Mouse (Mus musculus): ENCODE data around the gene Arhgap15.

The Arhgap15 gene

GRCm38 (mm10) chr2:44166716-44167115 is 418.1 kb downstream of the Arhgap15 start:
- no peak for DNase-seq (ENCODE audit: low read depth, low spot score)

GRCm38 (mm10) chr2:44184476-44184875 is 435.9 kb downstream of the Arhgap15 start:
- DNase-seq (ENCODE audit: low read depth, low spot score) = no peak

DNA sequence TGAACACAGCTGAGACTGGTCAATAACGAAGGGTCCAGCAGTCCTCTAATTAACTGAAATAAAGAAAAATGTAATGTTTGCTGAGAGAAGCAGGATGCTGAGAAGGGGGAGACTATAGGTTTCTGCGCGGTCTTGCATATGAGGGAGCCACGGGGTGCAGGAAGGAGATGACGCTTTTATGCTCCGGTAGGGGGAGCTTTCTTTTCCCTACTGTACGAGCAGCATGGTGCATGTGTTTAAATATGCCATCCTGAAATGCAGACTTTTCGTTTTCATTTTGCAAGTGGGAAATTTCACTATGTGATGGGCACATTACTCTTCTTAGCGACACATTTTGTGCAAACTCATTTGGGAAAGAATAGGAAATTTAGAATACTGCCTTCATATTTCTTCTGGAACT is 442.1 kb downstream of the Arhgap15 start:
- no peak for DNase-seq (ENCODE audit: low read depth, low spot score)

- DNase-seq (ENCODE audit: low read depth, low spot score) = peak; percentile 4
These were observed 443.4 kb downstream of the Arhgap15 start for GRCm38 (mm10) chr2:44192058-44192457.

DNA sequence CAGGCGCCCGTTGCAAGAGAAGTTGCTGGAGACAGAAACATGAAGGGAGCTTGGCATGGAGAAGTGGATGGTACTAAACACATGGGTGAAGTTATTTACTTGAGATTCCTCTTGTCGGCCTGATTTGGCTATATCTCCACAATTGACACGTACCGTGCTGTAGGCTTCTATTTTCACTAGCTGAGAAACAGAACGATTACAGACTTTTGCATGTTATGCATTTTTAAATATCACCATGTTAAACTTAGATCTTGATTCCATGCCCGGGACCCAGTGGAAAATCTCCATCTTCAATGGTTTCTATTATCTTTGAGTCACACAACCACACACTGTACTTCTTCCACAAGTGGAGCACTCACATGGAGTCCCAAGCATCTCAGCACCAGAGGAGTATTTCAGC is 466.9 kb downstream of the Arhgap15 start:
- DNase-seq (ENCODE audit: low read depth, low spot score) = no peak

DNA sequence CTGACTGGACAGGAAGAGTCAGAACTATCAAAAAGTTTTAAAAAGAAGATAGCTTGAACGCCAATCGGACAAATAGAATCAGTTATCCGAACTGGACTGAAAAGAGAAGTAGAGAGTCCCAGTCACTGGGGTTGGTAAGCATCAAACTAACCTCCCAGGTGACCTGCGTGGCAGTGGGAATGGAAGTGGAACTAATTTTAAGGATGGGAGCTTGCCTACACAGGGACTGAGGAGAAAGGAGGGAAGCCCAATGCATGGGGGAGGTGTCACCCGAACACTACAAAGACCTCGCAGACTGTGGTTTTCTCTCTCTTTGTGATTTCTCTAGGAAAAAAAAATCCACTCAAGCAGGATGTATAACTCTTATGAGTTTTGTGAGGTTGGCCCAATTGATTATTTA is 469.2 kb downstream of the Arhgap15 start:
- DNase-seq (ENCODE audit: low read depth, low spot score) = no peak

GRCm38 (mm10) chr2:44218317-44218716 is 469.7 kb downstream of the Arhgap15 start:
- no peak for DNase-seq (ENCODE audit: low read depth, low spot score)

DNA sequence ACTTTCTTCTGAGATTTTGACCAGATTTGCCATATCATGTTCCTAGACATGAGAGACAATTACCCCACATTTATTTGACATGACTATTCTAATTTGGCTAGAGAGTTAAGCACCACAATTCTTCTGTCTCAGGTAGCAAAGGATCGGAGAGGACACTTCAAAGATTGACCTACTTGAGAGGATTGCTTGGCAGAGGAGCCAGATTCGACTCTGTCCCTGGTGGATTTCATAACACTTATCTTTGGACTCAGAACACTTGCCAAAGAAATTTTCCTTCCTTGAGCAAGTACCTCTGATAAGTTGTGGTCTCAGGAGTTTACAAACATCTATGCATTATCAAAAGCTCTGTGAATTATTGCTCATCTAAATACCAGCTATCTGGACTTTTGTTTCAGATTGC is 473.1 kb downstream of the Arhgap15 start:
- peak; percentile 30 for DNase-seq (ENCODE audit: low read depth, low spot score)

- peak; percentile 5 for DNase-seq (ENCODE audit: low read depth, low spot score)
These were observed 473.6 kb downstream of the Arhgap15 start for GRCm38 (mm10) chr2:44222176-44222753.

DNA sequence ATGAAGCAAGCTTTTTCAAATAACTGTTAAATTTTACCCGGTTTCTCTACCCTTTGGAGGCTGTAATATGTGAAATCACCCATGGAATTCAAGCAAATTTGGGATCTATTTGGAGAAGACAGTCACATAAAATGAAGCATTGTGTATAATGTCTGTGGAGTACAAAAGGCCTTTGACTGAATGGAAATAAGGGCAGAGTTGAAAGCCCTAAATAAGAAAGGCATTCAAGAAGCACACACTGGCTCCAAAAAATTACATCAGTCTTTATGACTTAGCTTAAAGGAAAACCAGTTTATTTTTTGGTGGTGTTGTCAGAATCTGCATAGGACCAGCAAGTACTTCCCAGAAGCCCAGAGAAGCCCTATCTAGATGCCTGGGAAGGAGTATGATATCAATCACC is 486.2 kb downstream of the Arhgap15 start:
- no peak for DNase-seq (ENCODE audit: low read depth, low spot score)

GRCm38 (mm10) chr2:44241657-44242454 is 493.2 kb downstream of the Arhgap15 start:
- DNase-seq (ENCODE audit: low read depth, low spot score) = no peak

DNA sequence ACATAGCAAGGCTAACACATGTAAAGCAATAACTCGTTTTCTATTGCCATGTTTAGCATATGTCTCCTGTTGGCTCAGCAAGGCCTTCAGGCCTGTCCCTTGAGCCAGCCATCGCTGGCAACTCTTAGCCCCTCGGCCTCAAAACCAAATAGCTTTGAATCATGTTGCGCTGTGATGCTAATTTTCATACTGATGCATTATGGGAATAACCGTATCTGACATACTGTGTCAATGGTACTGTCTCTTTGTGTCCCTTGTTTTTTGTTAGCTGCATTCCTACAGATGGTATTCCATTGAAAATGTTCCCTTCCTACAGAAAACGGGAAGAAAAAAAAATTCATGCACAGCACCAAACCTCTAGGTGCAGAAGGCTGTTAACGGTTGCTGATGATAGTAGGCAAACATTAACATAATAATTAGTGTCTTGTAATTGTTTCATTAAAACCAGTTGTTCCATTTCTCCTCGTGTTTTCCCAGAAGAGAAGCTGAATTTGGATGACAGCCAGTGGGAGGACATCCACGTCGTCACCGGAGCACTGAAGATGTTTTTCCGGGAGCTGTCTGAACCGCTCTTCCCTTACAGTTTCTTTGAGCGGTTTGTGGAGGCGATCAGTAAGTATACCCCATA is 494.1 kb downstream of the Arhgap15 start:
- peak; percentile 6 for DNase-seq (ENCODE audit: low read depth, low spot score)

DNA sequence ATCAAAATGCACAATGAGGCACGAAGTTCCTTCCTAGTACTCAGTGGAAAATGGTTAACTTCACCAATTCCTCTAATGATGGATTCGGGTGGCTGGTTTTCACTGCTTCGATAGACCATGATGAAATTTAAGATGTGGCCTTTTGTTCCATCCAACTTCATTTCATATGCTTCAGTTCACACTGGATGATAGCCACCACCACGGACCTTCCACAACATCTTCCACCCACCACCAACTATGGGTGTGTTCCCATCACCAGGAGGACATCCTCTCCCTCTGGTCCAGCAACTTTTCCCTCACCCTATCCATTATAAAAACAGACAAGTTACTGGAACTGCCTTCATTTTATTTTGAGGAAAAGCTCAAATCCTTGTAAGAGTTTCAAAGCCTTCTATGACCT is 506.7 kb downstream of the Arhgap15 start:
- no peak for DNase-seq (ENCODE audit: low read depth, low spot score)

GRCm38 (mm10) chr2:44257946-44258345 is 509.3 kb downstream of the Arhgap15 start:
- DNase-seq (ENCODE audit: low read depth, low spot score) = no peak

GRCm38 (mm10) chr2:44271455-44272346 is 523.1 kb downstream of the Arhgap15 start:
- no peak for DNase-seq (ENCODE audit: low read depth, low spot score)

- DNase-seq (ENCODE audit: low read depth, low spot score) = no peak
These were observed 524.0 kb downstream of the Arhgap15 start for GRCm38 (mm10) chr2:44272606-44273005.

DNA sequence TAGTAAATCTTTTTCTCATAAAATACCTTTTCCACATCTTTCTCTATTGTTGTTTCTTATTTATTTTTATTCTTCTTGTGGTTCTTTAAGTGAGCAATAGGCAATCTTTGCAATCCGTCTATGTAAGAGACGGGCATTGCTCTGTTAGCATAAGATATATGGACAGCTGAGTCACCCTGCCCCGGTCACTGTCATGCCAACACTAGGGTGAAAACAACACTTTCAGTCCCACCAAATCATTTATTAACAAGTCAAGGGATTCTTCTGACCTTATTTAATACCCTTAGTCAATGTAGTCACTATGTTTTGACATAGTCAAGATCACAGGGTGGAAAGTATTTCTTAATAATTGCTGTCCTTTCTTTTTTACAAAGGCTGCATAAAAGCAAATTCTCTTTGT is 525.8 kb downstream of the Arhgap15 start:
- DNase-seq (ENCODE audit: low read depth, low spot score) = no peak

- DNase-seq (ENCODE audit: low read depth, low spot score) = no peak
These were observed 537.6 kb downstream of the Arhgap15 start for GRCm38 (mm10) chr2:44286181-44286719.

DNA sequence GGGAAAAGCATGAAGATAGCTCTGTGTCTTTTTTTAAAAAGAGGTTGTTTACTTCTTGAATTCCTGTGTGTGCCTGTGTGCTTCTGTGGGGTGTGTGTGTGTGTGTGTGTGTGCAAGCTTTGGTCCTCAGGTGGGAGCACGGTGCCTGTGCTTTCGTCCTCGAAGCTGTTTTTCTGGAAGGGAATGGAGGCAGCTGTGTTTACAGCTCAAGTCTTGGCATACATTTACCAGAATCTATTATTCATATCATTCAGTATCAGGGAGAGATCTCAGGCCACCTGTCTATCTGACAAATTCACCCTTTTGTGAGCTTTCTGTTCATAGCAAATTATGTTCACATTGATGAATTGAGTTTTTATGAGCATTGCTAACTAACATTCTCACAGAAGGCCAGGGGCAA is 550.5 kb downstream of the Arhgap15 start:
- DNase-seq (ENCODE audit: low read depth, low spot score) = no peak

DNA sequence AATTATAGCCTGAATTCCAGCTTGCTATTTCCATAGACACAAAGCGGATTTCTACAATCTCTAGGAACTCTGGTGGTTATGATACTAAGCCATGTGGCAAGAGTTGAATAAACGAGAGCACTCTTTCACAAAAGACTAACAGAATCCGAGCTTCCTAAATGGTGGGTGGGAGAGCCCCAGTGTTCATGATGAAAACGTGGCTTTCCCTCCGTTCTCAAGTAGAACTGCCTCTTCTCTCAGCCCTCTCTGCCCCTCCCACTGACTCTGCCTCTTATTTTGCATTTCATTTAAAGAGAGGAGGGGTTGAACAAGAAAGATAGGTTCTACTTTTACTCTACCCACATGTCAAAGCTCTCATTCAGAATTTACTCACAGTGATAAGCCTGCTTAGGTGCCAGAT is 551.3 kb downstream of the Arhgap15 start:
- no peak for DNase-seq (ENCODE audit: low read depth, low spot score)

- DNase-seq (ENCODE audit: low read depth, low spot score) = no peak
These were observed 551.8 kb downstream of the Arhgap15 start for GRCm38 (mm10) chr2:44300466-44300865.

All from skeletal muscle tissue, adult 2 months (tissue).